Mouse (Mus musculus) myocyte (in vitro differentiated cells): ENCODE results near the gene Tmem243.

ENCODE experiments used
- CEBPB ChIP-seq: IDR thresholded peaks from 2 replicates; pipeline ENCODE4 v1.6.1; 2011; ENCODE audit warnings: mild to moderate bottlenecking, moderate library complexity; ENCODE audit not compliant: poor library complexity, insufficient read depth, severe bottlenecking
- E2F4 ChIP-seq: IDR thresholded peaks from one replicate; pipeline ENCODE4 v1.6.1; 2011; ENCODE audit warnings: mild to moderate bottlenecking, control low read depth, moderate library complexity; ENCODE audit not compliant: insufficient read depth
- MAX ChIP-seq: IDR thresholded peaks from one replicate; pipeline ENCODE4 v1.6.1; 2011; ENCODE audit warnings: low read depth, mild to moderate bottlenecking, control low read depth
- MYOD1 ChIP-seq, 3 experiments: IDR thresholded peaks; one replicate each; pipeline ENCODE4 v1.6.1; 2011; ENCODE audit warnings: control low read depth in 2 of 3, low read depth in 2 of 3, mild to moderate bottlenecking in 2 of 3, moderate library complexity in 1 of 3; ENCODE audit not compliant: insufficient read length in 2 of 3, control insufficient read depth in 1 of 3
- MYOG ChIP-seq, 3 experiments: IDR thresholded peaks; one replicate each; pipeline ENCODE4 v1.6.1; 2011; ENCODE audit warnings: control low read depth in 2 of 3, low read depth in 2 of 3, mild to moderate bottlenecking in 2 of 3; ENCODE audit not compliant: insufficient read length in 2 of 3, control insufficient read depth in 1 of 3, insufficient read depth in 1 of 3
- POLR2A ChIP-seq: IDR thresholded peaks from one replicate; pipeline ENCODE4 v1.6.1; 2011; ENCODE audit warnings: low read depth, mild to moderate bottlenecking, control low read depth, moderate library complexity; ENCODE audit not compliant: insufficient read length
- POLR2AphosphoS2 ChIP-seq: IDR thresholded peaks from one replicate; pipeline ENCODE4 v1.6.1; 2011; ENCODE audit warnings: low read depth, control low read depth; ENCODE audit not compliant: insufficient read length
- REST ChIP-seq: IDR thresholded peaks from one replicate; pipeline ENCODE4 v1.6.1; 2011; ENCODE audit warnings: mild to moderate bottlenecking, control low read depth, moderate library complexity; ENCODE audit not compliant: insufficient read depth, insufficient read length
- TCF12 ChIP-seq: IDR thresholded peaks from one replicate; pipeline ENCODE4 v1.6.1; 2011; ENCODE audit warnings: mild to moderate bottlenecking, control low read depth; ENCODE audit not compliant: poor library complexity, insufficient read depth, severe bottlenecking
- USF1 ChIP-seq: IDR thresholded peaks from one replicate; pipeline ENCODE4 v1.6.1; 2011; ENCODE audit warnings: low read depth, mild to moderate bottlenecking, control low read depth, moderate library complexity

GRCm38 (mm10) chr5:9064217-9064616, 36.3 kb upstream of the Tmem243 start:
- TF ChIP-seq MYOD1 (IDR thresholded peaks at IDR 0.05; ENCODE audit: control insufficient read depth in 1 of 3, insufficient read length in 2 of 3, low read depth in 2 of 3) (no peak), POLR2A (no peak), POLR2AphosphoS2 (no peak), TCF12 (no peak), MAX (no peak), USF1 (no peak), REST (no peak), CEBPB (no peak), MYOG (IDR thresholded peaks at IDR 0.05; ENCODE audit: control insufficient read depth in 1 of 3, insufficient read depth in 1 of 3, insufficient read length in 2 of 3, low read depth in 2 of 3) (no peak), E2F4 (no peak)
